Mouse (Mus musculus): ENCODE results near the gene Vmn1r130.
"Not testable (repeated sequence)": the region's sequence is repeated elsewhere in the genome, so short reads cannot be mapped to it uniquely, and the experiment has no call there.

Vmn1r130 gene

GRCm38 (mm10) chr7:21511480-21511879 lies at the start of gene Vmn1r130:
Vmn1r130 (plus strand) TSS chr7:21511780.
- not testable (repeated sequence) for DNase-seq (ENCODE audit: low spot score in 2 of 2)

GRCm38 (mm10) chr7:21545990-21546389 lies 34.4 kb downstream of the Vmn1r130 start, which contains the start of gene Vmn1r131:
Vmn1r131 (minus strand) TSS chr7:21546090.
- not testable (repeated sequence) for DNase-seq (ENCODE audit: low spot score in 2 of 2)
